Mouse (Mus musculus) brain, embryonic 14.5 days (tissue): ENCODE results near the gene Gm11939. TPM values are rescaled to one million over a fixed set of nuclear protein-coding genes. Genes with fewer than 3 reads are reported as not detected.
A peak's percentile ranks its signal among the peaks of the same experiment; 100 is the strongest.
"Not testable (repeated sequence)": the region's sequence is repeated elsewhere in the genome, so short reads cannot be mapped to it uniquely, and the experiment has no call there.

Source experiments
- DNase-seq: peaks from one replicate; pipeline ENCODE4 v3.0.0-alpha.2; 2011; ENCODE audit warnings: low read depth
- CTCF ChIP-seq: fragments of 200-500 bp; IDR thresholded peaks from 2 replicates; pipeline ENCODE4 v1.5.1; 2012; ENCODE audit warnings: inconsistent platforms, mild to moderate bottlenecking, moderate library complexity, borderline replicate concordance; ENCODE audit not compliant: insufficient read depth, insufficient read length; ENCODE audit errors: extremely low read depth
- POLR2A ChIP-seq: fragments of 200-500 bp; IDR thresholded peaks from 2 replicates; pipeline ENCODE4 v1.6.1; 2012; ENCODE audit warnings: mild to moderate bottlenecking, inconsistent platforms, borderline replicate concordance; ENCODE audit not compliant: poor library complexity, insufficient read depth, insufficient read length, severe bottlenecking; ENCODE audit errors: extremely low read depth
- polyA plus RNA-seq: library from polyadenylated mRNA; depleted of rRNA; stranded (reverse); fragments of >200 nt; gene quantifications from 2 replicates; pipeline ENCODE4 v1.2.3, GENCODE M21; 2012; rRNA removed

Gene Gm11939
- polyA plus RNA-seq: not detected in 2 replicates

- TF ChIP-seq CTCF (no peak), POLR2A (no peak)
- DNase-seq: no peak
These were observed at the start of gene Gm11939 for GRCm38 (mm10) chr11:99559366-99559765. Gm11939 (minus strand) TSS chr11:99559466.

GRCm38 (mm10) chr11:99603208-99603607, 43.9 kb upstream of the Gm11939 start, which contains the start of gene Gm11938:
Gm11938 (minus strand) TSS chr11:99603308.
- DNase-seq: not testable (repeated sequence)

- not testable (repeated sequence) for DNase-seq
These were observed 38.5 kb upstream of the Gm11939 start, which contains the start of gene Krtap9-3 for GRCm38 (mm10) chr11:99597742-99598141. Krtap9-3 (minus strand) TSS chr11:99598105.

GRCm38 (mm10) chr11:99590981-99591380, 31.7 kb upstream of the Gm11939 start, which contains the start of gene Krtap1-3:
Krtap1-3 (minus strand) TSS chr11:99591339.
- TF ChIP-seq POLR2A: no peak
- no peak for DNase-seq

- TF ChIP-seq CTCF: no peak
- TF ChIP-seq POLR2A: no peak
- DNase-seq: peak; percentile 22
These were observed 25.8 kb upstream of the Gm11939 start for GRCm38 (mm10) chr11:99585096-99585495.

GRCm38 (mm10) chr11:99583245-99583704, 24.0 kb upstream of the Gm11939 start, which contains the start of gene Krtap1-4:
Krtap1-4 (minus strand) TSS chr11:99583654.
- TF ChIP-seq CTCF (no peak), POLR2A (no peak)
- no peak for DNase-seq

GRCm38 (mm10) chr11:99581564-99581963, 22.3 kb upstream of the Gm11939 start:
- DNase-seq: no peak
- no peak for TF ChIP-seq CTCF
- TF ChIP-seq POLR2A: no peak

- TF ChIP-seq CTCF (no peak), POLR2A (no peak)
- DNase-seq: no peak
These were observed 21.8 kb upstream of the Gm11939 start for GRCm38 (mm10) chr11:99581051-99581450.

GRCm38 (mm10) chr11:99580636-99581035, 21.4 kb upstream of the Gm11939 start, which contains the start of gene Krtap1-5:
Krtap1-5 (minus strand) TSS chr11:99581016.
- TF ChIP-seq POLR2A (no peak), CTCF (no peak)
- DNase-seq: no peak

GRCm38 (mm10) chr11:99574106-99574505, 14.8 kb upstream of the Gm11939 start:
- peak; percentile 86 for DNase-seq
- TF ChIP-seq CTCF (peak; percentile 92), POLR2A (no peak)

GRCm38 (mm10) chr11:99573164-99573563, 13.9 kb upstream of the Gm11939 start:
- DNase-seq: peak; percentile 8
- no peak for TF ChIP-seq CTCF
- TF ChIP-seq POLR2A: no peak

- no peak for DNase-seq
- no peak for TF ChIP-seq POLR2A
- TF ChIP-seq CTCF: no peak
These were observed 7.3 kb upstream of the Gm11939 start, which contains the start of gene Krtap3-1 for GRCm38 (mm10) chr11:99566530-99566929. Krtap3-1 (minus strand) TSS chr11:99566630.

- no peak for DNase-seq
- TF ChIP-seq CTCF: no peak
These were observed 3.3 kb upstream of the Gm11939 start for GRCm38 (mm10) chr11:99562580-99562979.
